Mouse (Mus musculus) kidney, embryonic 14.5 days (tissue): ENCODE results near the gene Wdr4. TPM values are rescaled to one million over a fixed set of nuclear protein-coding genes. Genes with fewer than 3 reads are reported as not detected.

Source experiments
- ATAC-seq: fragments of 200-750 bp; cut with Nextera tagmentation; 2 replicates; pipeline ENCODE4 v1.8.0; 2017; ENCODE audit warnings: moderate number of reproducible peaks, mild to moderate bottlenecking, moderate TSS enrichment, moderate library complexity; ENCODE audit not compliant: low FRiP score, low TSS enrichment
- H3K27ac ChIP-seq: fragments of 300-500 bp; sonication (generic); 2 replicates; pipeline ENCODE4 v1.5.1; 2014; ENCODE audit warnings: low read depth, mild to moderate bottlenecking, low read length, moderate library complexity, mixed read lengths
- H3K27me3 ChIP-seq: fragments of 300-500 bp; sonication (generic); 2 replicates; pipeline ENCODE4 v1.6.1; 2014; ENCODE audit warnings: mild to moderate bottlenecking, low read length; ENCODE audit not compliant: control insufficient read depth, insufficient read depth
- H3K36me3 ChIP-seq: fragments of 300-500 bp; sonication (generic); 2 replicates; pipeline ENCODE4 v1.6.1; 2014; ENCODE audit warnings: low read length, mixed read lengths; ENCODE audit not compliant: control insufficient read depth, insufficient read depth
- H3K4me1 ChIP-seq: fragments of 300-500 bp; sonication (generic); 2 replicates; pipeline ENCODE4 v1.6.1; 2014; ENCODE audit warnings: low read length, mixed read lengths; ENCODE audit not compliant: control insufficient read depth, insufficient read depth
- H3K4me2 ChIP-seq: fragments of 300-500 bp; sonication (generic); replicated peaks from 2 replicates; pipeline ENCODE4 v1.6.1; 2014; ENCODE audit warnings: low read depth, mild to moderate bottlenecking, low read length
- H3K4me3 ChIP-seq: fragments of 300-500 bp; sonication (generic); 2 replicates; pipeline ENCODE4 v1.5.1; 2014; ENCODE audit warnings: mild to moderate bottlenecking, low read length
- H3K9ac ChIP-seq: fragments of 300-500 bp; sonication (generic); 2 replicates; pipeline ENCODE4 v1.6.1; 2014; ENCODE audit warnings: low read depth, mild to moderate bottlenecking, low read length, moderate library complexity
- H3K9me3 ChIP-seq: fragments of 300-500 bp; sonication (generic); 2 replicates; pipeline ENCODE4 v1.6.1; 2016; ENCODE audit warnings: low read length; ENCODE audit not compliant: control insufficient read depth
- WGBS: fragments of 180-500 bp; shearing (Covaris S2); extraction: QIAGEN DNeasy Blood & Tissue Kit; methylation state at CpG from one replicate; pipeline ENCODE4 v1.1.7; 2014; 5-methylcytosine and 5-hydroxymethylcytosine counted together
- polyA plus RNA-seq: library from polyadenylated mRNA; unstranded; fragments of >200 nt; fragmentation: Nextera tagmentation; extraction: Ambion mirVana; gene quantifications from 2 replicates; pipeline ENCODE4 v1.2.1, GENCODE M21; 2014

Wdr4 gene
- polyA plus RNA-seq = 40.6 and 45.7 TPM in 2 replicates

DNA sequence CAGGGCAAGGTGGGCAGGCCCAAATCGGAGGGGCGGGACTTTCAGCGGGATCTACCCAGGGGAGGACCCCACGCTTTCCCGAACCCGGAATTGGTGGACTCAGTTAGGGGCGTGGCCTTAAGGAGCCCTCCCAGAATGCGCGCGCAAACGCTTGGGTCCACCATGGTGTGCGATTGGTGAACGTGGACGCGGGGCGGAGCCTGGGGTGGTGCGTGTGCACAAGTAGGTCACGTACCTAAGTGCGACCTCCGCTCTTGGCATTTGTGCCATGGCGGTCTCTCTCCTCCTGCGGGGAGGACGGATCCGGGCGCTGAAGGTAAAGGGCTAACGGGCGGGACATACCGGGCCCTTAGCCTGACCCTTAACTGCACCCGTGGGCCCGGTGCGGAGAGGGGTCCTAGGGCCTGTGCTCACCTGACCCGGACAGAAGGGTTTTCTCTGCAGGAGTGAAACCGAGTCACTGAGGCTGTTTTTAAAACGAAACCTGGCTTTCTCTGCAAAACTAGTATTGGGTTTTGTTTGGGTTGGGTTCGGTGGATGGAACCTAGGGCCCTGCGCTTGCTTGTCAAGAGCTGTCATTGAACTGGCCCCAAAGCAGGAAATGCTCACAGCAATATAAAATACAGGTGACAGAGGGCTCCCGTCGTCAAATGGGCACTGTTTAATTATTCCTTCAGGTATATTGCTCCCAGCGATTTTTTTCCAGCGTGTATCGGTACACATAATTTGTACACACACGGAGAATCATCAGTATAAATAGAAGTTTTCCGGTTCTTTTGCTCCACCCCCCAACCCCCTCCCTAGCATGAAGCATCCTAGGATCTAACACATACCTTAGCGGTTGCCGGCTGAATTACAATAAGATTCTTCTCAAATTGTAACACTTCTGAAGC lies at the start of gene Wdr4, which contains the start of gene Ndufv3:
Gene Wdr4, minus strand, starts transcription at position 35 of the 893 bp plus-strand sequence.
Gene Ndufv3, plus strand, starts transcription at position 170 of the 893 bp plus-strand sequence.
- Histone ChIP-seq H3K27me3 (no peaks in the 10 kb centered on the region), H3K4me3 (peak within 1 kb of the TSS; percentile 87), H3K9me3 (no peaks in the 10 kb centered on the region), H3K36me3 (peaks cover 14% of the 10 kb centered on the region; the same call in 1 of the 2 replicates), H3K27ac (peak within 1 kb of the TSS; percentile 65; the same call in 1 of the 2 replicates), H3K9ac (peak within 1 kb of the TSS; percentile 76), H3K4me1 (peaks cover 14% of the 10 kb centered on the region), H3K4me2 (peak within 1 kb of the TSS; percentile 72)
- peak; percentile 98 for ATAC-seq
- WGBS = 1% methylated on average over 44 of the region's 45 CpGs

DNA sequence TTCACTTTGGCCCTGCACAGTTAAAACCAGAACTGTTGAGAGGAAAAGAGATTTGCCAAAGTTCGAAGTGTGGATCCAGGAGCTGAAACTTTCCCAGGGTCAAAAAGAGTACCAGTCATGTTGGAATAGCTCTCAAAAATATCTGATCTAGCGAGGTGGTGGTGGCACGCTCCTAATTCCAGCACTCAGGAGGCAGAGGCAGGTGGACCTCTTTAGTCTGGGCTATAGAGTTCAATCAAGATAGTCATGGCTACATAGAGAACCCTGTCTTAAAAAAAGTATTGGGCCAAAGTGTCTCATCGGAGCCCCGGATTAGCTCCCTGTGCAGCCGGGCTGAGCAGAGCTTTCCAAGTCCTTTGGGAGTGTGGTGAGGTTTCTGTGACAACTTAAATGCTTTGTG lies 46.5 kb upstream of the Wdr4 start:
- H3K4me3 ChIP-seq = peak overlapping the region; percentile 86
- H3K4me1 ChIP-seq = peaks cover 25% of the 10 kb centered on the region
- peak overlapping the region; percentile 89; the same call in 1 of the 2 replicates for H3K27ac ChIP-seq
- peak overlapping the region; percentile 91 for H3K9ac ChIP-seq
- ATAC-seq = no peak
- no peaks in the 10 kb centered on the region for H3K27me3 ChIP-seq
- H3K36me3 ChIP-seq = no peaks in the 10 kb centered on the region
- H3K4me2 ChIP-seq = peak overlapping the region; percentile 85
- 82% methylated on average over 6 of the region's 6 CpGs for WGBS
- H3K9me3 ChIP-seq = no peaks in the 10 kb centered on the region

DNA sequence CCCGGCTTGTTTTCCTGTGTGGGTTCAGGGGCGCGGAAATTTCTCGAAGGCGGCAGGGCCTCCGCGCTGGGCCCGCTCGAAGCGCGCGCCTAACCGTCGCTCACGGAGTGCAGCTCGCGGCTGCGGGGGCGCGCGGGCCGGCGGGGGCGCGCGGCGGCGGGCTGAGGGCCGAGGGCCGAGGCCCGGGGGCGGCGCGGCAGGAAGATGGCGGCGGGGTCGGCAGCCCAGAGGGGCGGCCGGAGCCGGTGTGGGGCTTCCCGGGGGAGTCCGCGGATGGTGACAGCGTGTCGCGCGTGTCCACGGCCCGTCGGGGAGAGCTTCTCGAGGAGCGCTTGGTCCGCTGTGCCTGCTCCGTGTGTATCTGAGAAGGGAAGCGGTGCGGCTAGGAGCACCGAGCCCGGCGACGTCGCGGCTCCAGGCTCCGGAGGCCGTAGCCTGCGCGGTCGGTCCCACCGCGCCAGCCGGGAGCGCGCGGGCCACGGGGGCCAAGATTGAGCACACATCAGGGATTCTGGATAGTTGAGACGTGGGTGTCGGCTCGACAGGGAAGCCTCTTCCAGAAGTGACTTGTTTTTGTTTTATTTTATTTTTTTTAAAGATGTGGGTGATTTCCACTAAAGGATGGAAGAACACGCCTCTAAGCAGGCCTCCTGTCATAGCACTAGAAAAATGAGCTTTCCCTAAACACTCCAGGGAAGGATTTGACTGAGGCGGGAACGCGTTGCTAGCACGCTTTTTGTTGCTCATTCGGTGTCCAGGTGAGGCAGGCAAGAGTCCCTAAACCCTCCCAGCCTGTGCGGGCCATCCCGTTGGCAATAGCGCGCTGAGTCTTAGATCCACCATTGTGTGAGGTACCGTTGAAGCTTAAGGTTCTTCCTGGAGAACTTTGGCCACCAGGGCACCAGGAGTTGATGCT lies 45.6 kb upstream of the Wdr4 start:
- H3K4me3 ChIP-seq = peak overlapping the region; percentile 86
- under 1% methylated on average over 88 of the region's 88 CpGs for WGBS
- H3K27me3 ChIP-seq = no peaks in the 10 kb centered on the region
- H3K9ac ChIP-seq = peak overlapping the region; percentile 91
- H3K36me3 ChIP-seq = no peaks in the 10 kb centered on the region
- H3K9me3 ChIP-seq = no peaks in the 10 kb centered on the region
- peak; percentile 42 for ATAC-seq
- H3K27ac ChIP-seq = peak overlapping the region; percentile 89
- H3K4me1 ChIP-seq = peaks cover 25% of the 10 kb centered on the region
- H3K4me2 ChIP-seq = peak overlapping the region; percentile 85

DNA sequence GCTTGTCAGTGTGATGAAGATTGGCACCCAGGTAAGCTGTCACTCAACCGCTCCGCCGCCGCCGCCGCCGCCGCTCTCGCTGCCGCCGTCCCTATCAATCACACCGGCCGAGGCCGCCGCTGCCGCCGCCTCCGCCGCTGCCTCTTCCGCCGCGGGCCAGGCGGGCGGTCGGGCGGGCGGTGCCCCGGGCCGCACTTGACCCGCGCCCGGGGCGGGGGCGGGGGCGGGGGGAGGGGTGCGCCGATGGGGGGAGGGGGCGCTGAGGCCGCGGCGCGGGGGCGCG lies 45.0 kb upstream of the Wdr4 start:
- Histone ChIP-seq H3K4me3 (peak overlapping the region; percentile 86), H3K27me3 (no peaks in the 10 kb centered on the region), H3K27ac (peak overlapping the region; percentile 89), H3K9me3 (no peaks in the 10 kb centered on the region), H3K4me2 (peak overlapping the region; percentile 85), H3K4me1 (peaks cover 25% of the 10 kb centered on the region), H3K36me3 (no peaks in the 10 kb centered on the region), H3K9ac (peak overlapping the region; percentile 91)
- no peak for ATAC-seq
- 0% methylated on average over 18 of the region's 44 CpGs for WGBS

DNA sequence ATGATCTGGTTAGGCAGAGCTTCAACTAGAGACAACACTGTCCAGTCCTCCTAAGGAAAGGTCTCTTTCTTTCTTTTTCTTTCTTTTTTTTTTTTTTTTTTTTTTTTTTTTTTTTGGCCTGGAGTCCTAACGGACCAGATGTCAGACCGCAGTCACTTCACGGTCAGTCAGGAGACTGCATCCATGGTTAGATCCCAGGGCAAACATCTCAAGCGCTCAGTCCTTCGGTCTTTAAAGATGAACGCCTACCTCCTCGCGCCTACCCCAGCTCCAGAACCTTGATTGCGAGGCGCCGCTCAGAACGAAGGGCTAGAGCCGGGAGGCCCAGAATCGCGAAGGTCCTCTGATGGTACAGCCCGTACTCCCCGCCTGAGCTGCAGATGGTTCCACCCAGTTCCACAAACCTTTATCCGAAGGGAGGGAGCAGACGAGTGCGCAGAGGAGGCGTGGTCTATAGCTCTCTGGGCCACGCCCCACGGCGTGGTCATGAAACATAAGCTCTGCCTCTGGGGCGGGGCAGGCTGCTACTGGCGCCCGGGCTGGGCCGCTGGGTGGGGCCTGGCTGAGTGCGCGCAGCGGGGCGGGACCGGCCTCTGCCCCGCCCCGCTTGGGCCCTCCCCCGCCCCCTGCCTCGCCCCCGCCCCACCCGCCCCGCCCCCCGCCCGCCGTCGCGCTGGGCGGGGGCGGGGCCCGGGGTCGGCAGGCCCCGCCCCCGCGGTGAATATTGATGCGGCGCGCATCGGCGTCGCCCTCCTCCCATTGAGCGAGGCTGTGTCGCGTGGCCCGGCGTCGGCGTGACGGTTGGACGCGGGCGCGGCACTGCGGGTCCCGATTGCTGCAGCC lies 44.5 kb upstream of the Wdr4 start, which contains the start of gene Pknox1:
Gene Pknox1, plus strand, starts transcription at position 720 of the 843 bp plus-strand sequence.
- 0% methylated on average over 46 of the region's 72 CpGs for WGBS
- Histone ChIP-seq H3K9me3 (no peaks in the 10 kb centered on the region), H3K27ac (peak within 1 kb of the TSS; percentile 89), H3K4me3 (peak within 1 kb of the TSS; percentile 86), H3K27me3 (no peaks in the 10 kb centered on the region), H3K4me2 (peak within 1 kb of the TSS; percentile 85), H3K36me3 (no peaks in the 10 kb centered on the region), H3K4me1 (peaks cover 25% of the 10 kb centered on the region), H3K9ac (peak within 1 kb of the TSS; percentile 91)
- ATAC-seq = peak; percentile 96

GRCm38 (mm10) chr17:31563632-31564014 lies 43.8 kb upstream of the Wdr4 start:
- Histone ChIP-seq H3K27me3 (no peaks in the 10 kb centered on the region), H3K4me3 (peak overlapping the region; percentile 42), H3K27ac (peak overlapping the region; percentile 89), H3K4me1 (peaks cover 25% of the 10 kb centered on the region), H3K36me3 (no peaks in the 10 kb centered on the region), H3K9me3 (no peaks in the 10 kb centered on the region), H3K4me2 (peak overlapping the region; percentile 68), H3K9ac (peak overlapping the region; percentile 58)
- 21% methylated on average over 12 of the region's 12 CpGs for WGBS
- ATAC-seq = no peak

DNA sequence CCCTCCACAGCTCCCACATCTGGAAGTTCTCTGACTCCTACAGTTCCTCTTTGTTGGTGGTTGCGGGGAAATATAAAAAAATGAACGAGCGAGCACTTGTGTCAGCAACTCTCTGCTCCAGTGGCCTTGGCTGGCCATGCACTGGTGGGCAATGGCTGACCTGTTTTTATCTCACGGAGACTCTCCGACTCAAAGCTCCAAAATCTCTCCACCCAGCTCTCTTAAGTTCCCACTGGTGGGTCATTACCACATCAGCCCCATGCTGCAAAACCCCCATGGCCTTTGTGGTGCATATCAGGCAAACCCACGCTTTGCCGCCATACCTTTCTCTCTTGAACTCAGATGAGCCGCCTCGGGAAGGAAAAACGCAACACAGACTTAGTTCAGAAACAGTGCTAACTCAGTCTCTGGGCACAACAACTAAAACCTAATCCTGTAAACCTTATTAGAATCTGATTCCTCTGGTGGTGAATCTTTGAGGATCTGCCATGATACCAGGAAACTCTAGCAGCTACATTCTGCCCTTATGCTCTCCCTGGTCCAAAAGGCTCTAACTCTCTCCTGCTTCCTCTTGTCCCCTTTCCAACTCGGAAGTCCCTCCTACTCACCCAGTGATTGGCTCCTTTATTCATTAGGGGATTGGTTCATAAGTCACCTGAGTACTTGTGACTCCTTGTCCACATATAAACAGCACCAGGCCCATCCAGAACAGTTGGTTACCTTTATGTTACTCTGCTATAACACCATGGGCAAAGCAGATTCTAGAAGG lies 39.4 kb upstream of the Wdr4 start:
- WGBS = 83% methylated on average over 11 of the region's 11 CpGs
- no peak overlapping the region for H3K4me2 ChIP-seq
- H3K4me1 ChIP-seq = peaks cover 21% of the 10 kb centered on the region
- no peaks in the 10 kb centered on the region for H3K36me3 ChIP-seq
- no peak for ATAC-seq
- H3K27ac ChIP-seq = no peak overlapping the region
- no peak overlapping the region for H3K4me3 ChIP-seq
- no peaks in the 10 kb centered on the region for H3K27me3 ChIP-seq
- no peaks in the 10 kb centered on the region for H3K9me3 ChIP-seq
- no peak overlapping the region for H3K9ac ChIP-seq
